Mouse (Mus musculus): ENCODE measurements around the gene Psmb10. TPM values are rescaled to one million over a fixed set of nuclear protein-coding genes. Genes with fewer than 3 reads are reported as not detected.
A peak's percentile ranks its signal among the peaks of the same experiment; 100 is the strongest.

The Psmb10 gene
- 38.8 and 79.5 TPM in 2 replicates for total RNA-seq (2017)

- peak; percentile 19 to 46; a peak in 3 of 4 replicates for ATAC-seq (replicated peaks in 1 of 2; ENCODE audit: insufficient read depth in 1 of 2, low FRiP score in 2 of 2, low TSS enrichment in 1 of 2, low read depth in 1 of 2, poor library complexity in 2 of 2, severe bottlenecking in 2 of 2)
Measured at GRCm38 (mm10) chr8:105938306-105938669, at the start of gene Psmb10. Gene Psmb10, minus strand, starts transcription at chr8:105938444.

- ATAC-seq (replicated peaks in 1 of 2; ENCODE audit: insufficient read depth in 1 of 2, low FRiP score in 2 of 2, low TSS enrichment in 1 of 2, low read depth in 1 of 2, poor library complexity in 2 of 2, severe bottlenecking in 2 of 2) = peak; percentile 83 to 87
Measured at GRCm38 (mm10) chr8:105983406-105983805, 45.2 kb upstream of the Psmb10 start.

GRCm38 (mm10) chr8:105981146-105981545 is 42.9 kb upstream of the Psmb10 start:
- ATAC-seq (replicated peaks in 1 of 2; ENCODE audit: insufficient read depth in 1 of 2, low FRiP score in 2 of 2, low TSS enrichment in 1 of 2, low read depth in 1 of 2, poor library complexity in 2 of 2, severe bottlenecking in 2 of 2) = no peak

DNA sequence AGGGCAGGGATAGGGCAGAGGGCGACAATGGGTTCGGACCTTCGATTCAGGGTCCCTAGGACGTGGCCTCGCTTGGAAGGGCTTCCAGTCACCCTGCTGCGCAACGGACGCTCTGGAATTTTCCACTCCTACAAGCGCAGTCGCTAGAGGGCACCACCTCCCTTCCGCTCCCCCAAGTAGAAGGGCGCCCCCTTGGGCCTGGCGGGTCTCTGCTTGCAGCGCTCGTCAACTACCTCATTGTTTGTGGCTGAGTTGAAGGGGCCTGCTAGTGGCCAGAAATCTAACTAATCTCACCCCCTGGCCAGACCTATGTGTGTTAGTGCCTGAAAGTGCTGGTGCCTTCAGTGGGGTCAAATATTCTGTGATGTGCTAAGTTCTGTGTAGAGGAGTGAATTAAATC is 41.1 kb upstream of the Psmb10 start, which contains the start of gene Dpep3:
Gene Dpep3, minus strand, starts transcription at position 105 of the 400 bp plus-strand sequence.
- no peak for ATAC-seq (replicated peaks in 1 of 2; ENCODE audit: insufficient read depth in 1 of 2, low FRiP score in 2 of 2, low TSS enrichment in 1 of 2, low read depth in 1 of 2, poor library complexity in 2 of 2, severe bottlenecking in 2 of 2)

GRCm38 (mm10) chr8:105975363-105975762 is 37.1 kb upstream of the Psmb10 start:
- no peak for ATAC-seq (replicated peaks in 1 of 2; ENCODE audit: insufficient read depth in 1 of 2, low FRiP score in 2 of 2, low TSS enrichment in 1 of 2, low read depth in 1 of 2, poor library complexity in 2 of 2, severe bottlenecking in 2 of 2)

- no peak for ATAC-seq (replicated peaks in 1 of 2; ENCODE audit: insufficient read depth in 1 of 2, low FRiP score in 2 of 2, low TSS enrichment in 1 of 2, low read depth in 1 of 2, poor library complexity in 2 of 2, severe bottlenecking in 2 of 2)
Measured at GRCm38 (mm10) chr8:105971019-105971720, 32.9 kb upstream of the Psmb10 start.

DNA sequence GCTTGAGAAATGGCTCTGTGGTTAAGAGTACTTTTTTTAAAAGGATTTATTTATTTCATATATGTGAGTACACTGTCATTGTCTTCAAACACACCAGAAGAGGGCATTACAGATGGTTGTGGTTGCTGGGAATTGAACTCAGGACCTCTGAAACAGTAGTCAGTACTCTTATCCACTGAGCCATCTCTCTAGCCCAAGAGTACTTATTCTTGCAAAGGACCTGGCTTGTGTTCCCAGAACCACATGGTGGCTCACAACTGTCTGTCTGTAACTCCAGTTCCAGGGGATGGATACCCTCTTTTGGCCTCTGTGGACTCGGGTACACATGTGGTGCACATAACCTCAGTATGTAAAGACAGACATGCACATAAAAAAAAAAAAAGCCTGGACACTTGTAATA is 31.1 kb upstream of the Psmb10 start:
- ATAC-seq (replicated peaks in 1 of 2; ENCODE audit: insufficient read depth in 1 of 2, low FRiP score in 2 of 2, low TSS enrichment in 1 of 2, low read depth in 1 of 2, poor library complexity in 2 of 2, severe bottlenecking in 2 of 2) = no peak

DNA sequence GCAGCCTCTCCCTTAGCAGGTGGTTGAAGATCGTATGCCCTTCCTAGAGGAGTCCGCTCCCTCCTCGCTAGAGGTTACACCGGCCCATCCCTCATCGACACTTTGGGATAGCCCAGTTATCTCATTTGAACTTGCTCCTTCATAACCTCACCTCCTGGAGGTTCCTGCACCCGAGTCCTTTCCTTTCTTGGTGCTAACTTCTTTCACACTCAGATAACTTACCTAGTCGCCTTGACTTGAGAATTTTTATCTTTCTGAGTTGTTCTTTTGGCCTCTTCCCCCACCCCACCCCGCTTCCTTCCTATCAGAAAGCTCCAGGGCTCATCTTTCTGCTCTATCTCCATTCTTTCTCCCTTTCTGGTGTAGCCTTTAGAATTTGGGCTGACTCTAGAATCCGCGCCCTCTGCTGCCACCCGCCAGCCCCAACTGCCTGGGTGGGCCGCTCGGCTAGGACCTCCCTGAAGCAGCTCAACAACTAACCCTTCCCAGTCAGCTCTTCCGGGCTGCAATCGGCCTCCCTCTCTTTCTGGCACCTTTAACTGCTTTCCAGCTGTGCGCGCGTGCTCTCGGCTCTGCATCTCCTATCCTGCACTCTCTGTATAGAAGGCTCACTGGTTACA is 28.6 kb upstream of the Psmb10 start:
- ATAC-seq (replicated peaks in 1 of 2; ENCODE audit: insufficient read depth in 1 of 2, low FRiP score in 2 of 2, low TSS enrichment in 1 of 2, low read depth in 1 of 2, poor library complexity in 2 of 2, severe bottlenecking in 2 of 2) = peak; percentile 23 to 51; a peak in 2 of 4 replicates

DNA sequence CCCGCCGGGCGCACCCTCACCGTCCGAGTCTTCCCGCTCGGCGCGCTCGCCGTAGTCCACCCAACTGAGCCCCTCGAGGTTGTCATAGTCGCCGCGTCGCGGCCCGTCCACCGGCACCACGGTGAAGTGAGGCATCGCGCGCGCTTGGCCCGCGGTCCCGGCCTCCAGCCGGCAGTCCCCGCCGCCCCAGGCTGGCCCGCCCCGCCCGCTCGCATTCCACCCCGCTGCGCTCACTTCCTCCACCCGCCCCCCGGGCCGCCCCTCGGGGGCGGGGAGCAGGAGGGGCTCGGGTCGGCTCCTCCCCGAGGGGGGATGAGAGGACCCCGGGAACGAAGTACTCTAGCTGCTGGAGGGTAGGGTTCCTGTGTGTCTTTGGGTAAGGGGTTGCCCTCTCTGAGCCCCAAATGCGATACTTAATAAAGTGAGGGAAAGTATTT is 27.7 kb upstream of the Psmb10 start, which contains the start of gene Slc12a4:
Gene Slc12a4, minus strand, starts transcription at position 193 of the 437 bp plus-strand sequence.
- ATAC-seq (replicated peaks in 1 of 2; ENCODE audit: insufficient read depth in 1 of 2, low FRiP score in 2 of 2, low TSS enrichment in 1 of 2, low read depth in 1 of 2, poor library complexity in 2 of 2, severe bottlenecking in 2 of 2) = peak; percentile 30 to 55; a peak in 2 of 4 replicates

- peak in 1 of 2 experiments; percentile 30; a peak in 2 of 4 replicates for ATAC-seq (replicated peaks in 1 of 2; ENCODE audit: insufficient read depth in 1 of 2, low FRiP score in 2 of 2, low TSS enrichment in 1 of 2, low read depth in 1 of 2, poor library complexity in 2 of 2, severe bottlenecking in 2 of 2)
Measured at GRCm38 (mm10) chr8:105965266-105965904, 27.1 kb upstream of the Psmb10 start.

DNA sequence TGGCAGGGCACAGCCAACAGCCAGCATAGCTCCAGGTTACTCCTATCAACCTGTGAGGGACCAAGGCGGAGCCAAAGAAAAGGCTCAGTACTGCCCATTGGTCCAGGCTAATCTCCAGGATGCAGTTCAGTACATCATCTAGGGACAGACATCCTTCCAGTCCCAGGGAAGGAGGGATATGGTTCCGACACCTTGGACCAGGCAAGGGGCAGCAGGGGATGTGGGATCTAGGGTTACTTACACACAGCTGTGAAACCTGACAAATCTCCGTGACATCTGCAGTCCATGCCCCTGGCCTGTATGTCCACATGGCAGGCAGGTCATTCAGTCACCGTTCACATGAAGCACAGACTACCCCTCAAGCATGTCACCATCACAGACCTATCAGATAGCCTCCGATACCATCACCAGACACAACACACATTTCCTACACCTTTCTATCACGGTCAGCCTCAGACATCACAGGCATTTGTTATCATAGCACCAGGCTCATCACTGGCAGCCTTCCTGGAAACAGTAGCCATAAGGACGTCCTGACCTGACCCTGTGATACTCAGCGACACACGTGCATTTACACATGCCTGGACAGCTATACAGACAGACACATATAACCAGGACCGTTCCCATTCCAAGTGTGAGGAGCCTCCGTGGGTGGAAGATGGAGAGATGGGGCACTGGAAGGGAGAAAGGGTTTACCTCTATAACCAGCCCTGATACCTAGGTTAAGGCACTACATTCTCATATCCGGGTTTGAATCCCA is 26.4 kb upstream of the Psmb10 start:
- no peak for ATAC-seq (replicated peaks in 1 of 2; ENCODE audit: insufficient read depth in 1 of 2, low FRiP score in 2 of 2, low TSS enrichment in 1 of 2, low read depth in 1 of 2, poor library complexity in 2 of 2, severe bottlenecking in 2 of 2)

- no peak; a peak in 1 of 4 replicates for ATAC-seq (replicated peaks in 1 of 2; ENCODE audit: insufficient read depth in 1 of 2, low FRiP score in 2 of 2, low TSS enrichment in 1 of 2, low read depth in 1 of 2, poor library complexity in 2 of 2, severe bottlenecking in 2 of 2)
Measured at GRCm38 (mm10) chr8:105961536-105961935, 23.3 kb upstream of the Psmb10 start.

DNA sequence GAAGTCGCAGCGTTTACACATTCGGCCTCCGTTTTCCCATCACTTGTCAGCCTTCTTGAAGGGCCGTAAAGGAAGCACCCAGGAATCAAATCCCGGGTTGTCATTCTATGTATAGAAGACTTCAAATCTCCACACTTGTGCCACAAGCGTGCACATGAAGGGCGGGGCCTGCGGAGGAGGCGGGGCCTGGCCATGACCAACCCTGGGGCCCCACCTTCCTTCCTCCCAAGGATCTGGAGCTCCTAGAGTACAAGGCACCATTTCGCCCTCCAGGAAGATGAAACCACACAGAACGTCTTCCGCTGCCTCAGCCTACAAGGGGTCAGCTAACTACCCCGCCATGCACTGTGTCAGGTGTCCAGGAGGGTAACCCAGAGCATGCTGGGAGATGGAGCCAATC is 22.9 kb upstream of the Psmb10 start:
- no peak for ATAC-seq (replicated peaks in 1 of 2; ENCODE audit: insufficient read depth in 1 of 2, low FRiP score in 2 of 2, low TSS enrichment in 1 of 2, low read depth in 1 of 2, poor library complexity in 2 of 2, severe bottlenecking in 2 of 2)

DNA sequence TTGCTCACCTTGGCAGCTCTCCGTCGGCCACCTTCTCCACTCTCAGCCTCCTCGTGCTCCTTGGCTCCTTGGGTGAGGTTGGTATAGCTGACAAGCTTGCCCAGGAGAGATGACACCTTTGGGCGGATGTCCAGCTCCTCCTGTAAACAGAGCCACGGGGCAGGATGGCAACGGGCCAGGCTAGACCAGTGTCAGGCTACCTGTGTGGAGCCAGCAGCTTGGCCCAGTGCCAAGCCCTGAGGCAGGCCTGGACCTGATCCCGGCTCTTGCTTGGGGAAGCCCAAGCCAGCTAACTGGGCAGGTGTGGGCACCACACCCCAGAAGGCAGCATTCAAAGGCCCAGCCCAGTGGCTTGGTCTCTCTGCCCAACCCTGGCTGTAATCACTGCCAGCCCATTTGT is 21.1 kb upstream of the Psmb10 start:
- ATAC-seq (replicated peaks in 1 of 2; ENCODE audit: insufficient read depth in 1 of 2, low FRiP score in 2 of 2, low TSS enrichment in 1 of 2, low read depth in 1 of 2, poor library complexity in 2 of 2, severe bottlenecking in 2 of 2) = no peak

DNA sequence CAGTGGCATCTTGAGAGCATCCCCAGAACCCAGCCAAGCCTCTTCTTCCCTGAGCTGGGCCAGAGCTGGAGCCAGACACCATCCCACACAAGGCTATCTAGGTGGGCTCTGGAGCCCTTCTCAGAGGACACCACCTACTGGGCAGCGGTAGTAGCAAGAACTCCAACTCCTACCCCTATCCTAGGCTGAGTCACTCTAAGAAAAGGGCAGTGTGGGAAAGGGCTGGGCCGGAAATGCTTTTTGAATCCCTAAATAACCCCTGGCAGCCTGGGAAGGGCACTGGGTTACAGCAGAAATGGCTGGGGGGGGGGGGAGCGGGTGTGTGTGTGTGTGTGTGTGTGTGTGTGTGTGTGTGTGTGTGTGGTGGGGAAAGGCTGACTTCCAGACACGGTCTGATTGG is 19.6 kb upstream of the Psmb10 start:
- ATAC-seq (replicated peaks in 1 of 2; ENCODE audit: insufficient read depth in 1 of 2, low FRiP score in 2 of 2, low TSS enrichment in 1 of 2, low read depth in 1 of 2, poor library complexity in 2 of 2, severe bottlenecking in 2 of 2) = no peak

DNA sequence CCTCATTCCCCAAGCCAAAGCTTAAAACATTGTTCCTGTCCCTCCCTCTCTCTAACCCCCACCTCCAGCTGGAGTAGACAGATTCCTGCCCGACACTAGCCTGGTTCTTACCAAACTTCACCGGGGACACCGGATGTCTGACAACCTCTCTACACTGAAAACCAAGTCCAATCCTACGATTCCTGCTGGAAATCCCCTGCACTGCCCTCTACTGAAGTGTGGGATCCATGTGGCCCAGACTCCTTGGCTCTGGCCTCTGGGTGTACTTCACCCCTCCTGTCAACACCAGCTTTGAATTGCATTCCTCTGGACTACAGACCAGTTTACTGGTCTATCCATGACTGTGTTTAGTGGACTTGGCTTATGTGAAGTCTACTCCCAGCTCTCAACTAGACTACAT is 18.3 kb upstream of the Psmb10 start:
- no peak for ATAC-seq (replicated peaks in 1 of 2; ENCODE audit: insufficient read depth in 1 of 2, low FRiP score in 2 of 2, low TSS enrichment in 1 of 2, low read depth in 1 of 2, poor library complexity in 2 of 2, severe bottlenecking in 2 of 2)

- ATAC-seq (replicated peaks in 1 of 2; ENCODE audit: insufficient read depth in 1 of 2, low FRiP score in 2 of 2, low TSS enrichment in 1 of 2, low read depth in 1 of 2, poor library complexity in 2 of 2, severe bottlenecking in 2 of 2) = no peak
Measured at GRCm38 (mm10) chr8:105951057-105951659, 12.9 kb upstream of the Psmb10 start.

All from hematopoietic stem cell, adult 5-6 weeks (primary cell).